Mouse (Mus musculus) telencephalon, adult 2 months (tissue): ENCODE results near the gene Kif27.
A peak's percentile ranks its signal among the peaks of the same experiment; 100 is the strongest.

Source experiments
- DNase-seq: peaks from one replicate; pipeline ENCODE4 v3.0.0-alpha.2; 2011; ENCODE audit warnings: low read depth, low spot score

The Kif27 gene

DNA sequence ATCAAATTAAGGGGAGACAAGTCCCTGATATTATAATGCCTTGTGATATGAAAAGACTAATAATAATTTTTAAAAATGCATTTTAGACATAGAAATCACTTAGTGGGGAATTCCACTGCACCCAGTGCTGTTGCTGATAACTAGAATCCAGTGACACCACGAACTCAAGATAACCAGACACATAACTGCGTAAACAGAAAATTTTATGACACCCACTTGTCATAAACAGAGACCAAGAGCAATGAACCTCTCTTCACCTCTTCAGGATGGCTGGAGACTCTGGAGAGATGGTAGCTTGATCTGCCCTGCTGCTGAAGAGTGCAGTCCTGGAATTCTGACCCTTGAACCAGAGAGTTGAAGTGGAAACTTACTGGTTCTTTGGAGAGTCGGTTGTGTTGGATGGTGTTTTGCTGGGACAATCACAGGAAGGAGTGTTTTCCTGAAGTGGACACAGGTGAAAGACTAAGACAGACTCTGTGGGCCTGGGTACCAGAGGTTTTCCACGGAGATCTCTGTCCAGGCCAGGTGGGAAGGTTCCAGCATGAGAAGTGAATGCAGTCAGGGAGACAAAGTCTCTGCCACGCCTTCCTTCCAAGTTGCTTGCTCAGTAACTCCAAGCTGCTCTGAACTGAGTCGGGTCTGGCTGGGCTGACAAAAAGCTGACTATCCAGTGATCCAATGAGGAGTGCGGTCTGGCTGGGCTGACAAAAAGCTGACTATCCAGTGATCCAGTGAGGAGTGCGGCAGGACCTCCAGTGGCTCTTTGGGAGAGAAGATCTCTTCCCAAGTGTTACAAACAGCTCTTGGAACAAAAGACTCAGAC, 5.6 kb upstream of the Kif27 start:
- no peak for DNase-seq

DNA sequence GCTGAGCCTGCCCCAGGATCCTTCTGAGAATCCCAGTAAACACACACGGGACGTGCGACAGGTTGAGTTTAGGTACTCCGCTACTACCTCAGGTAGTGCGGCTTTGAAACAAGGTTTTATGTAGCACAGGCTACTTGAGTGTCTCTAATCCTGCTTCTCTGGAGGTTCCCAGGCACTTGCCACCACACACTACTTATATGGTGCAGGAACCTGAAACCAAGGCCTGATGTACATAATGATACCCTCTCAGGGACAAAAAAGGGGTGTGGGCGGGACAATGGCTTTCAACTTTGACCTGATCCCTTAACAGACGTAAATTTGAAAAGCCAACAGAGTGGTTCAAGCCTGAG, 357 bp upstream of the Kif27 start:
- DNase-seq = no peak

DNA sequence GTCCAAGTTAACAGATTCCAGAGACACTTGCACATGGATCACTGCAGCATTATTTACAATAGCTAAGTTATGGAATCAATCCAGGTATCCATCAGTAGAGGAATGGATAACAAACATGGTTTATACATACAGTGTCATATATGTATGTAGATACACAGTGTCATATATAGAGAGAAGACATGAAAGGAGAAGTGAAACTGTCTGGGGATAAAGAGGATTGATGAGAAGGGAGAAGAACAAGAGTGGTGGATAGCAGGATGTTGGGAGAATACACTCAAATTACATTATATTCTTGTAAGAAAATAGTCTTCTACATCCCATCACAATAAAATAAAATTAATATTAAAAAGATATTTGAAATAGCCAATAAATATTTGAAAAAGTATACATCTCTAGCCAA, 5.9 kb downstream of the Kif27 start:
- no peak for DNase-seq

DNA sequence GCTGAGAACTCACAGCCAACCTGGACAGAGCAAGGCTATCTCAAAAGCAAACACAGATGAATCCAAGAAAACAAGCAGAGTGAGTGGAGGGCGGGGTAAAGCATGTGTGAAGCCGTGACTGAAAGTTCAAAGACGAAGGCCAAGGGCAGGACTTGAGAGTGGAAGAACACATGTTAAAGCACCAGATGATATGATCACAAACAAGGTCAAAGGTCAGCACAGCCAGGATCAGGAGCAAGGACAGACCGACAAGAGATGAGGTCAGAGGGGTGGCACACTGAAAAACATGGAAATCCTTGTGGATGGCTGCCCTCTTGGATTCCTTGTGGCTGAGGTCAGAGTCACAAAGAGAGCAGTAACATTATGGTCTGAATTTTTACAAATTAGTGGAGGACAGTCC, 8.3 kb downstream of the Kif27 start:
- DNase-seq = no peak

DNA sequence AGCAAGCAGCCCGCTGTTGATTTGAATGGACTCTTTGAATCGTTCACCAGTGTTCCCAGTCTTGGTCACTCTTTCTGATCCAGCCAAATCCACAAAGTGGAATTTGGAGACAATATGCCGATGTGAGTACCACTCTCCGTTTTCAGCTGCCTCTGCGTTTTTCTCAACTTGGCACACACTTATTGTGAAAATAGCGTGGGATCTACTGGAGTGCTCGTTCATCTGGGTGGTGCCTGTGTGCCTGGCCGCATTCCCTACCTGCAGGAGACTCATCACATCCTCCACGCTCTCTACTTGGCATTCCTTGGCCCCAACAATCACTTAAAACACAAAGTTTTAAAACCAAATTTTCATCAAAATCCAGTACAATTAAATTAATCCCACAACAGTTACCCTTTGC, 14.4 kb downstream of the Kif27 start:
- DNase-seq = no peak

DNA sequence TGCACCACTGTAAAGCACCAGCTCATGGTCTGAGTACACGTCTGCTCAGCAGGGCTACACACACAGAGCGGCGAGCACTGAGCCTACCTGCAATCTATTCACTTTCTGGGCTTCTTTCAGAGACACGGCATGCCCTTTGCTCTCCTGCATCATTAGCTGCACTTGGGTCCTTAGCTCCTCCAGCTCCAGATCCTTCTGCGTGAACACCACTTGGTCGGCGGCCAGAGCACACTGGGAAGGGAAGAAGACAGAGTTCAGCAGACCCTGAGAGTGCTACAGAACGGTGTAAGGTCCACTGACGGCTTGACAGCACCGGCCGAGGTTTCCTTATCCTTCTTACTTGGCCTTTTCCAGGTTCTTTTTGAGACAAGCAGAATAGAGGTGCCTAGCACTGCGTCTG, 21.5 kb downstream of the Kif27 start:
- no peak for DNase-seq

DNA sequence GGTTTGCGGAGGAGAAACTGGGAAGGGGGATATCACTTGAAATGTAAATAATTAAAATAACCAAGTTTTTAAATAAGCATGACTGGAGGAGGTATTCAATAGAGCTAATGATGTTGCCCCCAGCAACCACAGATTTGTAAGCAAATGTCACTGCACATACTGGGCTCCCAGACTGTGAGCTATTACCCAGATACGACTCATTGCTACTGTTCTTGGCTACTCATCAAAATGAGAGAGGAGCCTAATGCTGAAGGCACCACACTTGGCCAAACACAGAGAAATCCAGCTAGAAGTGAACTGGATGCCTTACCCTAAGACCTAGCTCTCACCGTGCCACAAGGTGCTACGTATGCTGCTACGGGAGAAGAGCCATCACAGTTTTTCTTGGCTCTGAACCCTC, 24.8 kb downstream of the Kif27 start:
- no peak for DNase-seq

DNA sequence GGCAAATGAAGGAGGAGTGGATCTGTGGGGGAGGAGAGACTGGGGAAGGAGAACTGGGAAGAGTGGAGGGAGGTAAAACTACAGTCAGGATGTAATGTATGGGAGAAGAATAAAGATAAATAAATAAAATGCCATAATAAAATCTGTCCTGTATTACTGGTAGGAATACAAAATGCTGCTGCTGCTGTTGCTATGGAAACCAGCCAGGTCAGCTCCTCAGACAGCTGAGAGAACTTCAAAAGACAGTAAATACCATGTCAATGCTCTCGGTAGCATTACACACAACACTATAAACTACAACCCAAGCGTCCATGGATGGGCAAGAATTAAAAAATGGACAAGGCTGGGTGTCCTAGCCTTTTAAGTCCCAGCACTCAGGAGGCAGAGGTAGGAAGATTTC, 41.2 kb downstream of the Kif27 start:
- no peak for DNase-seq

DNA sequence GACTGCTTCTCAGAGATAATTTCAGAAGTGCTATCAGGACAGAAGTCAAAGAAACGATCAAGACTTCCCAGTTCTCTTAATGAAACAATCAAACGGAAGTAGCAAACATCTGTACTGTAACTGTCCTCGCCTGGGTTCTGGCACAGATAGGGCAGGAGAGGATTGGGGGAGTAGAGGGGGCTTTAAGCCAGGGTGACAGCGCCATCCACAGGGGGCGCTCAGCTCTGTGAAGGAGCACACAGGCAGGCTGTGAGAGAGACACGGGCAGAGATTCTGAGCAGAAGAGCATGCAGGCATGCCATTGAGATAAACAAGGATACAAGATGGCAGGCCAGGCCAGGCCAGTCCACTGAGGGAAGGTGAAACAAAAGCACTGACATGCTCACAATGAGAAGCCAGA, 43.9 kb downstream of the Kif27 start:
- DNase-seq = no peak

DNA sequence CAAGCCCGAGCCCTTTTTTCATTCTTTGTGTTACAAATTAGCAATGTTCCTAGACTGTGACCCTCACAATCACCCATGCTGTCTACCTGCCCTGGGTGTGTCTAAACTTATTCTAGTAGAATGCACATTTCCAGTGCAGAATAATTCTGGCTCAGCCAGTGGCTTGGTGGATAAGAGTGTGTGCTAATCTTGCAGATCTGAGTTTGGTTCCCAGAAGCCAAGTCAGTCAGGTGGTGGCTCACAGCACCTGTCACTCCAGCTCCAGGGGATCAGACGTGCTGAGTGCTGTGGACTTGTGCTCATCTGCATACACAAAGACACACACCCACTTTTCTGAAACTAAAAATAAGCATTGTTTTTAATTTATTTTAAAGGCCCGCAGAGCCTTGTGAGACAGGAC, 45.2 kb downstream of the Kif27 start:
- no peak for DNase-seq

DNA sequence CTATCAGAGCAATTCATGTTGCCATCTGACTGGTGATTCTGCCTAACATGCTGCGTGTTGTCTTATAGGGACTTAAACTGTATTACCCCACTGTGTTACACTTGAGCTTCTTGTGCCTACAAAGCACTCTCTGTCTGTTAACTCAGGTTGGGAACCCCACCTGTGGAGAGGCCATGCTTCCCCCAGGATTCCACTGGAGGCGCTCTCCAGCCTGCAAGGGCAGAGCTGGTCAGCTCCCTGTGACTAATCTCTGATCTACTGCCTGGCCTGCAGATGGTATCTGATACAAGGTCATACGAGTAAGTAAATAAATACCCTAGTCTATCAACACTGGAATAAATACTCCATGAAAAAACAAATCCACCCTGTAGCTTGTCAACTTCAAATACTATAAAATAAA, 47.6 kb downstream of the Kif27 start:
- DNase-seq = no peak

DNA sequence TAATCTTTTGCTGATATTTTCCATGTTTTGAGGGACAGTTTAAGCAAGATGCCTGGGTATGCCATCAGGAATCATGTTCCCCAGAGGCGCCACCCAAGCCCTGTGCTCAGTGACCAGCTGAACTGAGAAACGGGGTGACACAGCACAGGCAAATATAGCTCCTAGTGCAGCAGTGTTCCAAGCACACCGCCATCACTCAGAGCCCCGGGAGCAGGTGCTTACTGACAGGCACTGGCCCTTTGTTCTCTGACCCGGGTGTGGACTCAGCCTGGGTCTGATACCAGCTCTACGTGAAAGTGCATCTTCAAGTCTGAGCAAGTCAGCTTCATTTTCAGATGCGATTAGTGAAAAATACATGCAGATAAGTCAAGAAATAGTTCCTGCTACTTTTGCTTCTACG, 49.4 kb downstream of the Kif27 start:
- no peak for DNase-seq

DNA sequence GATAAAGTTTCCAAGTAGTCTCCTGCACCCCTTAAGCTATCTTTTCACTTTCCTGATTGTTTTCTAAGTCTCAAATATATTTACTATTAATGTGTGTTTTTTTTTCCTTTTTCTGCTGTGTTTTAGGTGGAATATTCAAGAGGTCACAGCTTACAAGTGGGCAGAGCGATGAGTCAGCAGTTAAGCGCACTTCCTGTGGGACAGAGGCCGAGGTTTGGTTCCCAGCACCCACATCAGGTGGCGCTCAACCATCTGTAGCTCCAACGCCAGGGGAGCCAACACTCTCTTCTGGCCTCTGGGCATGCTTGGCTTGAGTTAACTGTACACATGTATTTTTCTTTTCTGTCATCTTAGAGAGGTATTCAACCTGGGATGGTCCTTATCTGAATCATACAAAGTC, 51.5 kb downstream of the Kif27 start:
- no peak for DNase-seq

DNA sequence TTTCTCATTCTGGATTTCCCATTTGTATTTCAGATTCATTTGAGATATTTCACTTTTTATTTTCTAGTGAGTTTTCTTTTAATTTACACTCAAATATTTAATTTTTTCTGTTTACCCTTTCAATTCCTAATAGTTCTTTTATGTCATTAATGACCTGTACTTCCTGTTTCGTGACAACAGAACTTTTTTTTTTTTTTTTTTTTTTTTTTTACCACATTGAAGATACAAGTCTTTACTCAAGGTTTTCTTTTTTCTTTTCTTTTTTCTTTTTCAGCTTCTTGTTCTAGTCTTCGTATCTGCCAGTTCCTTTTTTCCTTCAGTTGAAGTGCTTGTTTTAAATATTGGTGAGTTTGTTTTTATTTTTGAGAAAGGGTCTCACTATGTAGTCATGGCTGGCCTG, 53.7 kb downstream of the Kif27 start:
- DNase-seq = no peak

DNA sequence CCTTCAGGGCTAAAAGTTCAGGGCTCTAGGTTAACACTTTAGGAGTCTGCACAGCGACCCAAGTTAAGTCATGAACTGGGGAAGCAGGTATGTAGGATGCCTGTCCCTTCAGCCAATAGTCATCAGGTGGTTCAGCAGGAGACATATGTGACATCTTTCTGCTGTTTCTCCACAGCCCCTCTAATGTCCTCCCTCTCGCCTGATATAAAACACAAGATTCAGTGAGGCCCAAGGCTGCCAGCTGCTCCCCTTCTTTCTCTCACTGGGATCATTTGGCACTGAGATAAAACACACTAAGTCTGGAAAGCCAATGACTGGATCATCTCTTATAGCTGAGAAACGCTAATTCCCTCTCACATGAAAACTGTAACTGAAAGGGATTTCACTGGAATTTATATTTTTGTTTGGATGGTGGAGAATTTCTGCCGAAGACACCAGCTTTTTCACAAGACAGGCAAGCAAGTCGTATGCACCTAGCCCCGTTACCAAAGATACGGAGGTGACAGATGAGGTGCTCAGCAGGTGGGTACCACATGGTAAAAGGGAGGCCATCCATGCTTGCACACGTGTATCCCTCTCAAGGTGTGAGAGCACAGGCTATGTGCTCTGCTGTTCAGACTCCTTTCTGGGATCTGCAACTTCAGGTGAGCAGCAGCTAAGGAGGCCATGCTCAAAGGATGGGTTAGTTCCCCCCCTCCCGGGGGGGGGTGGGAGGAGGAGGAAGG, 56.3 kb downstream of the Kif27 start:
- DNase-seq = no peak

DNA sequence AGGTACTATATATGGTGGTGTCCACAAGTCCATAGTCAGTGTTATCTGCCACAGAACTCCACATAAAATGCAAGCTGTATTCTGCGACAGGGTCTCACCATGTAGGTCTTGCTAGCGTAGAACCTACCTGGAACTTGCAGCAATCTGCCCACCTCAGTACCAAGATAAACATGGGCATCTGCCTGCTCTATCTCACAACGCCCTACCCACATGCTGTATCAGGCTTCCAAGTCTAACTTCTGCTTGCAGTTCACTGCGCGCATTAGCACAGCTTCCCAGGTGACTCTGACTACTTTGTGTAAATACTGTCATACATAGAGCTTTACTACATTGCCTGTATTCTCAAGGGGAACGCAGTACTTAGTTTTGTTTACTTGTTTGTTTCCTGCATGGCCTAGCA, 57.0 kb downstream of the Kif27 start:
- DNase-seq = no peak

DNA sequence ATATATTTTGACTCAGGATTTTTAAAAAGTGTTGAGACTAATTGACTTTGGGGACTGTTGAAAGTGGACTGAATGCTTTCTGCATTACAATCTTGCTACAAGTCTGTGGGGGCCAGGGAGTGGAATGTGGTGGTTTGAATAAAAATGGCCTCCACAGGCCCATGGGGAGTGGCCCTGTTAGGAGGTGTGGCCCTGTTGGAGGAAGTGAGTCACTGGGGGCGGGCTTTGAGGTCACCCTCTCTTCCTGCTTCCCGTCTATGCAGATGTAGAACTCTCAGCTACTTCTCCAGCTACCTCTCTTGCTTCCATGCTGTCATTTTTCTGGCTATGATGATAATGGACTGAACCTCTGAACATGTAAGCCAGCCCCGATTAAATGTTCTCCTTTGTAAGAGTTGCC, 60.2 kb downstream of the Kif27 start:
- no peak for DNase-seq

DNA sequence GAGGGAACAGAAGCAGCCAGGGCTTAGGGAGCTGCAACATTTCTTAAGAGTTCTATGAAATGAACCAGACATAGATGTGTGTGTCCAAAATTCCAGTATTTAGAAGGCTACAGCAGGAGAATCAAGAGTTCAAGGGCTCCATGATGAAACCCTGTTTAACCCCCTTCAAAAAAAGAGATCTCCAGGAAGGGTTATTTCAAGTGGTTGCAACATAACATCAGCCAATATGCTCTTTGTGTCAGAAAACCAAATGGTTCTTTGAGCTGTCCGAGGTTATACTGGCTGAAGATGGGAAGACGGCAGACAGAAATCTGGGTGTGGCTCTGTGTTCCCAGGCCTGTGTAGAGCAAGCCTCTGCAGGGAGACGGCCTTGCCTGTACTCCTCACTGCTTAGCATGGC, 63.3 kb downstream of the Kif27 start:
- no peak for DNase-seq

DNA sequence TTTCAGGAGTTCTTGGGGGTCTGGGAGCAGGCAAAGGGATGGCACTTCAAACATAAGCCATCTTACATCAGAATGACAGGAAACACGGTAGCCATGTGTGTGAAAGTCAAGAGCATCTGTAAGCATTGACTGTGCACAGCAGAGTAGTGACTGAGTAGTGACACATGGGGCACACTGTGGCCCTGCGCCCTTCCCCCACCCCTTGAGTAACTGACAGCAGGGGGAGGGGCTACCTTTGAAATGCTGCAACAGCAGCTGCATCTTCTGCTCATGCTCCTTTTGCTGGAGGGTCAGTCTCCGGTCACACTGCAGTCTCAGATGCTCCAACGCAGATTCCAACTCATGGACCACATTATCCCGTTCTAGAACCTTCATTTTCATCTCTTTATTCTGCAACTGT, 66.1 kb downstream of the Kif27 start:
- DNase-seq = no peak

DNA sequence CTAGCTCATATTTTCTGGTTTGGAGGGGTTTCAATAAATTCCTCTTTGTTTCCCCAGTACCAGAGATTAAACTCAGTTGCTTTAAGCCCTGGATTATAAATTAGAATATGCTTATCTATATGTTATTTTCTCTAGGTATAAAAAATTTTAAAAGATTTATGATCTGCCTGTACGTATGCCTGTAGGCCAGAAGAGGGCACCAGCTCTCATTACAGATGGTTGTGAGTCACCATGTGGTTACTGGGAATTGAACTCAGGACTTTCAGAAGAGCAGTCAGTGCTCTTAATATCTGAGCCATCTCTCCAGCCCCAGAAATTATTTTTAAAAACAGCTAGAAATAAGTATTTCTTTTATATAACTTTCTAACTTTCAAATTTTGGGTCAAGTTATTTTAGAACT, 69.6 kb downstream of the Kif27 start:
- no peak for DNase-seq

DNA sequence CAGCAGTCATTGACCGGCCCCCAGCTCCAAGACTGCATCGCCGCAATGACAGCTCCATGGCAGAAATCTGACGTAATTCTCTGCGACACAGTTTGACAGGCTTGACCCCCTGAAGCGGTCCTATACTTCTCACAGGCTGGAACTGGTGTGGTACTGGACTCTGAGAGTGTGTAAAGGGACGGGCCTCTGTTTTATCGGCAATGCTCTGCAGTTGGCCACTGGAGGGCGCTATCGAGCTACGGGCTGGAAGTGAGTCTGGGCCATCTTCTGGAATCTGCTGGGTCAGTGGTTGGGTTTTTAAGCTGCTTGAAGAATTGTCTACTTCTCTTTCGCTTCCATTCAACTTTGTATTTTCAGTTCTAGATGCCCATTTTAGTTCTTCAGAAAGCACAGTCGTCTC, 71.1 kb downstream of the Kif27 start:
- peak; percentile 41 for DNase-seq

DNA sequence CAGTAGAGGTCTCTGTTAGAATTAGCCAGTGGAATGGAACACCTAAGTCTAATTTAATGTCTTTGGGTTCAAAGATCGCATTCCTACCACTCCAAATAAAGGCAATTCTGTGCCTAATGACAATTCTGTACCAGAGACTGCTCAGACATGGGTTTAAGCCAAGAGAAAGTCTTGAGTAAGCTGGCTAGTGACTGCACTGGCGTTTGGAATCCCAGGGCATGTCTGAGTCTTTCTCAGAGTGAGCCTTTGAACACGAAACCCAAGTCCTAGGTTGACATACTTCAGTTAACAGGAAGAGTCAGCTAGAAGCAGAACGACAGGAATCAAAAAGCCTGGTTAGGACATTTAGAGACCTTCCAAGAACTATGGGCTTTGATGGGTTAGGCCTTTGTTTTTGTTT, 75.5 kb downstream of the Kif27 start:
- no peak for DNase-seq

DNA sequence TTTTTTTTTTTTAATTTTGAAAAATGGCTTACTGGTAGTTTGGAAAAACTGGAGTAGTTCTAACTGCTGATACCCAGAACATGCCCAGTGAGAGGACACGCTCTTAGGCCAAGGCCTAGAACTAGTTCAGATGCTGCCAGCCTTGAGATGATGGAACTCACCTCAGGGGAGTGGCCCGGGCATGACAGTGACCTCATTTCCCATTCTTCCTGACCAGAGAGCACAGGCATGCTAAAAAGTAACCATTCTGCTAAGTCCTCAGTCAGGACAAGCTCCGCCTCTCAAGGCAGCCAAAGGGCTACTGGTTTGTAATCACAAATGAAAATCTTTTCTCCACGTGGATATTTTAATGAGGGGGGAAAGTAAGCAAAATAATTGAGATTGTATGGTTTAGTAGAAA, 77.0 kb downstream of the Kif27 start:
- no peak for DNase-seq

DNA sequence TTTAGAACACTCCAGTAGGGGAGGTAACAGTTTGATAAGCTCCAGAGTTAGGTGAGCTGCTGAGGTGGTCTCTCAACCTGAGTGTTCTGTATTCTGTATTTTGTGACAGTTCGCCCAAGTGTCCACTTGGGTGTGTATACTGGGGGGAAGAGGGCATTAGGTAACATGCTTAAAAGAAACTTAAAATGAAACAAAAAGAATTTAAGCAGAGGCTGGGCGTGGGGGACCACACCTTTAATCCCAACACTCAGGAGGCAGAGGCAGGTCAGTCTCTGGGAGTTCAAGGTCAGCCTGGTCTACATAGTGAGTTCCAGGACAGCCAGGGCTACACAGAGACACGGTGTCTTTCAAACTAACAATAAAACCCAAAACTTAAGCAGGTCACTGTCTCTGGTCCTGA, 78.4 kb downstream of the Kif27 start:
- no peak for DNase-seq
